Comparison of ENCODE assay signal across 8 mouse cellular contexts in genomic region chr6:53721595-53721994, GRCm38 (mm10).
DNase-seq lines count a peak whose midpoint lies in the region; ATAC-seq lines count a peak whose summit lies in the region.

No protein-coding gene starts in this region.

- intact Hi-C loops in left cerebral cortex, postnatal 25 days (cut with DNase I) = loop anchor here (2.0 to 5.0 kb wide), 4 partner anchors 434 to 559 kb away; partner anchors contain the start of gene Creb5

- H3K27me3 ChIP-seq in kidney, embryonic 14.5 days (ENCODE audit: control insufficient read depth, insufficient read depth, low read length) = 0 out of 2 replicates have a peak, but pooled peaks cover 5% of the 10 kb centered on the region

- H3K4me3 ChIP-seq in kidney, embryonic 14.5 days (ENCODE audit: low read length) = no peak overlapping the region

- H3K36me3 ChIP-seq in kidney, embryonic 14.5 days (ENCODE audit: control insufficient read depth, insufficient read depth, low read length) = no peaks in the 10 kb centered on the region

- no peaks in the 10 kb centered on the region for H3K9me3 ChIP-seq in kidney, embryonic 14.5 days (ENCODE audit: control insufficient read depth, low read length)

- H3K9ac ChIP-seq in kidney, embryonic 14.5 days (ENCODE audit: low read depth, low read length) = no peak overlapping the region

- 15% methylated on average over 9 of the region's 9 CpGs for WGBS in kidney, embryonic 14.5 days

- no peak for ATAC-seq in kidney, embryonic 14.5 days (ENCODE audit: low FRiP score, low TSS enrichment)
- peak; percentile 70 for ATAC-seq in frontal cortex, adult (ENCODE audit: low TSS enrichment)

- H3K4me1 ChIP-seq in kidney, embryonic 14.5 days (ENCODE audit: control insufficient read depth, insufficient read depth, low read length) = no peaks in the 10 kb centered on the region

- DNase-seq in kidney, adult 11 months = peak; percentile 36
- DNase-seq in cerebellum, adult 18-20 months = peak; percentile 77 to 85
- peak; percentile 28 for DNase-seq in hindlimb bud, embryonic 11.5 days (ENCODE audit: extremely low spot score, low read depth, low spot score)
- peak; percentile 59 to 71 for DNase-seq in left cerebral cortex, postnatal 25 days (ENCODE audit: low spot score in 2 of 2)
- DNase-seq in naive thymus-derived CD4-positive, alpha-beta T cell, adult 2 months (ENCODE audit: low read depth) = peak; percentile 47
- DNase-seq in testis, postnatal 14 days (ENCODE audit: low spot score) = peak; percentile 57

- H3K27ac ChIP-seq in kidney, embryonic 14.5 days (ENCODE audit: low read depth, low read length) = no peak overlapping the region

- H3K4me2 ChIP-seq in kidney, embryonic 14.5 days (replicated peaks; ENCODE audit: low read depth, low read length) = no peak overlapping the region

Comparison
In these comparisons a context has a peak if more than half of its experiments do, and no peak if none do; other contexts are left out.
1. DNase-seq: peak in every context shown above with its lines; median percentile 81 in cerebellum, adult 18-20 months; 65 in left cerebral cortex, postnatal 25 days; 57 in testis, postnatal 14 days; 47 in naive thymus-derived CD4-positive, alpha-beta T cell, adult 2 months; 36 in kidney, adult 11 months; 28 in hindlimb bud, embryonic 11.5 days.